Mouse (Mus musculus): ENCODE data around the gene Cox19. TPM values are rescaled to one million over a fixed set of nuclear protein-coding genes. Genes with fewer than 3 reads are reported as not detected.

Cox19 gene
- 10 to 100 TPM; 82.8 to 94.8 TPM for total RNA-seq (2021)
- polyA plus RNA-seq (2012; rRNA removed) = 110 and 112 TPM in 2 replicates
- long read RNA-seq, transcript Cox19-201 (3 exons, 2,461 nt) = major isoform, 29 of 38 reads
- long read RNA-seq, partial matches to known transcripts = 0 of 38 reads
- long read RNA-seq, other reads (novel, unspliced or antisense) = 8 of 38 reads

GRCm38 (mm10) chr5:139351134-139351533 is at the start of gene Cox19:
Cox19 (minus strand) TSS chr5:139351418.
- no peaks in the 10 kb centered on the region for H3K36me3 ChIP-seq (ENCODE audit: control insufficient read depth, insufficient read depth, low read length)
- intact Hi-C loops (cut with DNase I) = no loop called here
- no peak for DNase-seq
- H3K27me3 ChIP-seq (ENCODE audit: control insufficient read depth, insufficient read depth, low read length) = no peaks in the 10 kb centered on the region
- TF ChIP-seq CTCF (IDR thresholded peaks at IDR 0.05) (no peak), POLR2A (IDR thresholded peaks at IDR 0.05; ENCODE audit: insufficient read depth, low read depth, low read length) (no peak), EP300 (IDR thresholded peaks at IDR 0.05; ENCODE audit: insufficient read depth, low read depth, low read length) (no peak)
- no peak within 1 kb of the TSS for H3K27ac ChIP-seq
- no peak within 1 kb of the TSS for H3K4me3 ChIP-seq
- 48% methylated on average over 5 of the region's 5 CpGs for WGBS
- H3K4me1 ChIP-seq (ENCODE audit: control insufficient read depth, insufficient read depth, low read length) = no peaks in the 10 kb centered on the region
- H3K79me2 ChIP-seq (replicated peaks; ENCODE audit: control insufficient read depth, insufficient read depth, low read length) = no peaks in the 10 kb centered on the region
- H3K9ac ChIP-seq (ENCODE audit: low read depth, low read length) = no peak within 1 kb of the TSS

- DNase-seq = no peak
- Histone ChIP-seq H3K27ac (no peak overlapping the region), H3K36me3 (ENCODE audit: control insufficient read depth, insufficient read depth, low read length) (no peaks in the 10 kb centered on the region), H3K27me3 (ENCODE audit: control insufficient read depth, insufficient read depth, low read length) (no peaks in the 10 kb centered on the region), H3K4me1 (ENCODE audit: control insufficient read depth, insufficient read depth, low read length) (peaks cover 22% of the 10 kb centered on the region), H3K79me2 (replicated peaks; ENCODE audit: control insufficient read depth, insufficient read depth, low read length) (peaks cover 2% of the 10 kb centered on the region; the same call in 1 of the 2 replicates), H3K4me3 (no peak overlapping the region), H3K9ac (ENCODE audit: low read depth, low read length) (no peak overlapping the region)
- intact Hi-C loops (cut with DNase I) = no loop called here
- TF ChIP-seq CTCF (IDR thresholded peaks at IDR 0.05) = no peak
- WGBS = 64% methylated on average over 14 of the region's 14 CpGs
Observed at GRCm38 (mm10) chr5:139399991-139400390, 48.8 kb upstream of the Cox19 start.

- Histone ChIP-seq H3K27me3 (ENCODE audit: control insufficient read depth, insufficient read depth, low read length) (no peaks in the 10 kb centered on the region), H3K27ac (peak overlapping the region; percentile 36), H3K9ac (ENCODE audit: low read depth, low read length) (peak overlapping the region; percentile 20; the same call in 1 of the 2 replicates), H3K4me1 (ENCODE audit: control insufficient read depth, insufficient read depth, low read length) (peaks cover 17% of the 10 kb centered on the region), H3K36me3 (ENCODE audit: control insufficient read depth, insufficient read depth, low read length) (no peaks in the 10 kb centered on the region), H3K4me3 (no peak overlapping the region), H3K79me2 (replicated peaks; ENCODE audit: control insufficient read depth, insufficient read depth, low read length) (peaks cover 1% of the 10 kb centered on the region; the same call in 1 of the 2 replicates)
- intact Hi-C loops (cut with DNase I) = loop anchor here (1.0 kb wide), 1 partner anchor 34 kb away; no protein-coding TSS in a partner anchor
- WGBS = 66% methylated on average over 5 of the region's 5 CpGs
- no peak for TF ChIP-seq CTCF (IDR thresholded peaks at IDR 0.05)
- TF ChIP-seq EP300 (IDR thresholded peaks at IDR 0.05; ENCODE audit: insufficient read depth, low read depth, low read length) = no peak
- no peak for TF ChIP-seq POLR2A (IDR thresholded peaks at IDR 0.05; ENCODE audit: insufficient read depth, low read depth, low read length)
- no peak for DNase-seq
Observed at GRCm38 (mm10) chr5:139398786-139399185, 47.6 kb upstream of the Cox19 start.

GRCm38 (mm10) chr5:139397959-139398753 is 46.9 kb upstream of the Cox19 start:
- intact Hi-C loops (cut with DNase I) = loop anchor here (1.0 kb wide), 1 partner anchor 34 kb away; no protein-coding TSS in a partner anchor
- DNase-seq = peak; percentile 94
- Histone ChIP-seq H3K4me1 (ENCODE audit: control insufficient read depth, insufficient read depth, low read length) (peaks cover 17% of the 10 kb centered on the region), H3K4me3 (no peak overlapping the region), H3K27ac (peak overlapping the region; percentile 40), H3K27me3 (ENCODE audit: control insufficient read depth, insufficient read depth, low read length) (no peaks in the 10 kb centered on the region), H3K36me3 (ENCODE audit: control insufficient read depth, insufficient read depth, low read length) (no peaks in the 10 kb centered on the region), H3K9ac (ENCODE audit: low read depth, low read length) (peak overlapping the region; percentile 23; the same call in 1 of the 2 replicates), H3K79me2 (replicated peaks; ENCODE audit: control insufficient read depth, insufficient read depth, low read length) (no peaks in the 10 kb centered on the region; the same call in 1 of the 2 replicates)
- WGBS = 8% methylated on average over 5 of the region's 5 CpGs
- TF ChIP-seq POLR2A (IDR thresholded peaks at IDR 0.05; ENCODE audit: insufficient read depth, low read depth, low read length) (0 out of 2 replicates have a peak, but pooled peaks have one; percentile 38), CTCF (IDR thresholded peaks at IDR 0.05) (peak; percentile 96), EP300 (IDR thresholded peaks at IDR 0.05; ENCODE audit: insufficient read depth, low read depth, low read length) (peak; percentile 99)

GRCm38 (mm10) chr5:139397359-139397916 is 46.2 kb upstream of the Cox19 start:
- no peak for TF ChIP-seq POLR2A (IDR thresholded peaks at IDR 0.05; ENCODE audit: insufficient read depth, low read depth, low read length)
- TF ChIP-seq EP300 (IDR thresholded peaks at IDR 0.05; ENCODE audit: insufficient read depth, low read depth, low read length) = no peak
- TF ChIP-seq CTCF (IDR thresholded peaks at IDR 0.05) = no peak
- H3K27ac ChIP-seq = peak overlapping the region; percentile 40
- intact Hi-C loops (cut with DNase I) = no loop called here
- peaks cover 3% of the 10 kb centered on the region for H3K79me2 ChIP-seq (replicated peaks; ENCODE audit: control insufficient read depth, insufficient read depth, low read length)
- H3K4me3 ChIP-seq = no peak overlapping the region
- peaks cover 22% of the 10 kb centered on the region for H3K4me1 ChIP-seq (ENCODE audit: control insufficient read depth, insufficient read depth, low read length)
- WGBS = 60% methylated on average over 4 of the region's 4 CpGs
- H3K27me3 ChIP-seq (ENCODE audit: control insufficient read depth, insufficient read depth, low read length) = no peaks in the 10 kb centered on the region
- H3K9ac ChIP-seq (ENCODE audit: low read depth, low read length) = 0 out of 2 replicates have a peak overlapping the region, but pooled peaks have one; percentile 23
- no peak for DNase-seq
- no peaks in the 10 kb centered on the region for H3K36me3 ChIP-seq (ENCODE audit: control insufficient read depth, insufficient read depth, low read length)

All from heart, adult 2 months (tissue).